Mouse (Mus musculus): Measurements from ENCODE around the gene Hist2h2aa1.
"Not testable (repeated sequence)": the region's sequence is repeated elsewhere in the genome, so short reads cannot be mapped to it uniquely, and the experiment has no call there.

Gene Hist2h2aa1

GRCm38 (mm10) chr3:96245003-96245886 is at the start of gene Hist2h2aa1:
Hist2h2aa1 (plus strand) TSS chr3:96245497.
- not testable (repeated sequence) for DNase-seq (ENCODE audit: low read depth)

DNA sequence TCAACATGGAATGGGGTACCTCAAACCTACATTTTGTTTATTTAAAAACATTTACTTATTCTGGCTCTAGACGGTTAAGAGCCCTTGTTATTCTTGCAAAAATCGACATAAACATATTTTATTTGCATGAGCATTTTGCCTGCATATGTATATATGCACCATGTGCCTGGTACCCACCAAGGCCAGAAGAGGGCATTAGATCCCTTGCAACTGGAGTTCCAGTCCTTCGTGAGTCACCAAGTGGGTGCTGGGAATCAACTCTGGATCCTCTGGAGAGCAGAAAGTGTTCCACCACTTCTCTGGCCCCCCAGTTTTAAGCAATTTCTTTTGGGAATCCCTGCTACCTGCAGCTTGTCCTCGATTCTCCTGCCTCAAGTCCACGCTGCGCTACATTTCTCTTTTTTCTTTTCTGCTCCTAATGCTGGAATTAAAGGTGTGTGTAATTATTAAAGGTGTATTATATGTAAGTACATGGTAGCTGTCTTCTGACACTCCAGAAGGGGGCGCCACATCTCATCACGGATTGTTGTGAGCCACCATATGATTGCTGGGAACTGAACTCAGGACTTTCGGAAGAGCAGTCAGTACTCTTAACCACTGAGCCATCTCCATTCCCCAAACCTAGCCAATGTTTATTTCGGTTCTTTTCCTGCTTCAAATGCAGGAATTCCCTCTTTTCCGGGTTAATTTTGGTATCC is 49.5 kb upstream of the Hist2h2aa1 start:
- DNase-seq (ENCODE audit: low read depth), result no peak

- no peak for DNase-seq (ENCODE audit: low read depth)
Observed at GRCm38 (mm10) chr3:96196437-96197128, 48.7 kb upstream of the Hist2h2aa1 start.

- peak; percentile 67 for DNase-seq (ENCODE audit: low read depth)
Observed at GRCm38 (mm10) chr3:96197129-96197749, 48.1 kb upstream of the Hist2h2aa1 start.

DNA sequence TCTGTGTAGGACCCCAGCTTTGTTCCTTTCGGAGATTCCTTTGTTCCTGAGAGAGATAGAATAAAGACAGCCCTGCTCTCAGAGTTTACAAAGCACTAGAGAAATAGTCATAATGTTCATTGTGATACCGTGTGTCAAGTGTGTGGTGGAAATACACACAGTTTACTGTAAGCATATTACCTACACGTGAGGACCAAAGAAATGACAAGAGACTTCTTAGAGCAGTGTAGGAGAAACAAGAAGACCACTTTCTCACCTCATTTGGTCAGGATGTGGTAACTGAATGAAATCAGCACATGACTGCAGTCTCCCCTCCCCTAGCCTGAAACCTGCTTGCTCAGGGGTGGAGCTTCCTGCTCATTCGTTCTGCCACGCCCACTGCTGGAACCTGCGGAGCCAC is 47.1 kb upstream of the Hist2h2aa1 start:
- no peak for DNase-seq (ENCODE audit: low read depth)

DNA sequence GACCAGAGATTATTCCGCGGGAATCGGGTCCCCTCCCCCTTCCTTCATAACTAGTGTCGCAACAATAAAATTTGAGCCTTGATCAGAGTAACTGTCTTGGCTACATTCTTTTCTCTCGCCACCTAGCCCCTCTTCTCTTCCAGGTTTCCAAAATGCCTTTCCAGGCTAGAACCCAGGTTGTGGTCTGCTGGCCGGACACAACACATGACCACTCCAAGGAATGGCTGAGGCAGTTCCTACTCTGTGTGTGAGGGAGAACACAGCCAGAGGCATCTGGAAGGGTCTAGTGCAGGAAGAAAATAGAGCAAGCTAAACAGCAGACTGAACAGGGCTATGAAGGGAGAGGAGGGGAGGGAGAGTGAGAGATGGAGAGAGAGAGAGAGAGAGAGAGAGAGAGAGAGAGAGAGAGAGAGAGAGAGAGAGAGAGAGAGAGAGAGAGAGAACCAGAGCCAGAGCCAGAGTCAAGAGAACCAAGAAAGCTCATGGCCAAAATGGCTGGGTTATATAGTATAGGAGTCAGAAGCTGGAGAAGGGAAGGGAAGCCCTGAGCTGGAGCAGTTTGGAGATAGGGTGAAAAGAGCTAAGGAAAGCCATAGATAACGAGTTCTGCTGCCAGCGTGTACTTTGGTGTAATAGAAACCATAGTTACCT is 46.6 kb upstream of the Hist2h2aa1 start:
- DNase-seq (ENCODE audit: low read depth), result not testable (repeated sequence)

- no peak for DNase-seq (ENCODE audit: low read depth)
Observed at GRCm38 (mm10) chr3:96199731-96200130, 45.6 kb upstream of the Hist2h2aa1 start.

- DNase-seq (ENCODE audit: low read depth), result no peak
Observed at GRCm38 (mm10) chr3:96207819-96208218, 37.5 kb upstream of the Hist2h2aa1 start.

DNA sequence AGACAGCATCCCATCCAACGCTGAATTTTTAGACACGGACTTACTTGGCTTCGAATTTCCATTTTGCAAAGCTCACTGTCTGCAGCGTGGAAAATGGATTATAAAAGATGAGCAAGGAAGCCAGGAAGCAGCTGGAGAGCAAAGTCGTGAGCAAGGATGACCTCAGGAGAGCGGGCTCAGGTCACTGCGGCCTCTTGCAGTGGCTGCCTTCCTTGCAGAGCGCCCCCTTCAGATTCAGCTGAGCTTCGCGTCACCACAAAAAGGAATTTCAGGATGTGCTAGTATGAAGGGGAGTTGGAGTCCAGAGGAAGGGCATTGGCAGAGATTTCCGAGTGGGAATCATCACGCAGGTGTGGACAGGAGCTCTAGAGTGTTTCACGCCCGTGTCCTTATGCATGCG is 36.1 kb upstream of the Hist2h2aa1 start:
- no peak for DNase-seq (ENCODE audit: low read depth)

DNA sequence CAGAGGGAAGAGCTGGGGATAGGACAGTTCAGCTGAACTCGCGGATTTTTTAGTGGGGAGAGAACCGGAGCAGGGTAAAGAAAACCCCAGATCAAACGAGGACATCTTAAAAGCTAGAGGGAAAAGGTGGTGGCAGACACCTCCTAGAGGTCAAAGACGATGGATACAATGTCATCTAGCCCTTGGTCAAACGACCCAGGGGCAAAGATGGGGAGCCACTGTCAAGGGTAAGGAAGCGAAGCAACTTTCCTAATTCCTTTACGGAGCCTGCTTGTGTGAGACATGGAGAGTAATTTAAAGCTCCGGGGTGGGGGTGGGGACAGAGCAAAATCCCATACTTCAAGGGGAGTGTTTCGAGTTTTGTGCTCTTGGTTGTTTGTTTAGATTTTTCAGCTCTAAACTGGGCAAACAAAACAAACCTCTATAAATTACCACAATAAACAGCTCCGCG is 26.1 kb upstream of the Hist2h2aa1 start:
- no peak for DNase-seq (ENCODE audit: low read depth)

DNA sequence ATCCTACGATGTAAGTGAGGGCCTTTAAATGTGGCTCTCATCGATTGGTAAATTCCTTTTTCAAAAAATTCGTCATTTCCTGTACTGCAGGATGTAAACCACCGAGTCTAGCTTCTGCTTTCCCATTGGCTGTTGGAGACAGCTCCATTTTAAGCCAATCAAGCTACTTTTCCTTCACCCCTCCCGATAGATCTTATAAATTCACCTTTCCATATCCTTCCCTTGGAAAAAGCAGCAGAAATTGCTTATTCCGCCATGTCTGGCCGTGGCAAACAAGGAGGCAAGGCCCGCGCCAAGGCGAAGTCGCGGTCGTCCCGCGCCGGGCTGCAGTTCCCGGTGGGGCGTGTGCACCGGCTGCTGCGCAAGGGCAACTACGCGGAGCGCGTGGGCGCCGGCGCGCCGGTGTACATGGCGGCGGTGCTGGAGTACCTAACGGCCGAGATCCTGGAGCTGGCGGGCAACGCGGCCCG is 25.6 kb upstream of the Hist2h2aa1 start, which contains the start of the genes Bola1 and Hist2h2ab:
TSS of gene Bola1 (minus strand) at position 49 of the 470 bp plus-strand sequence.
TSS of gene Hist2h2ab (plus strand) at position 205 of the 470 bp plus-strand sequence.
- peak; percentile 57 for DNase-seq (ENCODE audit: low read depth)

GRCm38 (mm10) chr3:96220131-96220764 is 25.0 kb upstream of the Hist2h2aa1 start:
- not testable (repeated sequence) for DNase-seq (ENCODE audit: low read depth)

GRCm38 (mm10) chr3:96220765-96221639 is 24.3 kb upstream of the Hist2h2aa1 start, which contains the start of the genes Hist2h2ac and Hist2h2be:
Hist2h2ac (minus strand) TSS chr3:96220880.
Hist2h2be (plus strand) TSS chr3:96221119.
- peak; percentile 96 for DNase-seq (ENCODE audit: low read depth)

GRCm38 (mm10) chr3:96221640-96222038 is 23.7 kb upstream of the Hist2h2aa1 start:
- DNase-seq (ENCODE audit: low read depth), result no peak

- no peak for DNase-seq (ENCODE audit: low read depth)
Observed at GRCm38 (mm10) chr3:96222774-96223173, 22.5 kb upstream of the Hist2h2aa1 start.

DNA sequence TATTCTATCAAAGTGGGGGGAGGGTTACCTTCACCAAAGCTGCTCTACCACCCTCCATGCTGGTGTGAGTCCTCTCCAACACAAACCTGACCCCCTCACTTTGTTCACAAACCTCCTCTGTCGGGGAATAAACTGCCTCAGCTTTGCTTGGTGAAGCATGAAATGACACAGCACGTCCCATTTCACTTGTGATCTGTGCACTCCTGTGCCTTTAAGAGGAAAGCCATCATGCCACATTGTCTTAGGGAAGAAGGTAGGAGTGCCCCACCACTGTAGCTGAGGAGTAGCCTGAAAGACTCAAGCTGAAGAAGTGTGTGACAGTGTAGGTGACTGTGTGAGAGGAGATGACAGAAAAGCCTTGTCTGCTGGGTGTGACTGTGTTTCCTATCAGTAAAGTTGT is 19.9 kb upstream of the Hist2h2aa1 start:
- DNase-seq (ENCODE audit: low read depth), result no peak

DNA sequence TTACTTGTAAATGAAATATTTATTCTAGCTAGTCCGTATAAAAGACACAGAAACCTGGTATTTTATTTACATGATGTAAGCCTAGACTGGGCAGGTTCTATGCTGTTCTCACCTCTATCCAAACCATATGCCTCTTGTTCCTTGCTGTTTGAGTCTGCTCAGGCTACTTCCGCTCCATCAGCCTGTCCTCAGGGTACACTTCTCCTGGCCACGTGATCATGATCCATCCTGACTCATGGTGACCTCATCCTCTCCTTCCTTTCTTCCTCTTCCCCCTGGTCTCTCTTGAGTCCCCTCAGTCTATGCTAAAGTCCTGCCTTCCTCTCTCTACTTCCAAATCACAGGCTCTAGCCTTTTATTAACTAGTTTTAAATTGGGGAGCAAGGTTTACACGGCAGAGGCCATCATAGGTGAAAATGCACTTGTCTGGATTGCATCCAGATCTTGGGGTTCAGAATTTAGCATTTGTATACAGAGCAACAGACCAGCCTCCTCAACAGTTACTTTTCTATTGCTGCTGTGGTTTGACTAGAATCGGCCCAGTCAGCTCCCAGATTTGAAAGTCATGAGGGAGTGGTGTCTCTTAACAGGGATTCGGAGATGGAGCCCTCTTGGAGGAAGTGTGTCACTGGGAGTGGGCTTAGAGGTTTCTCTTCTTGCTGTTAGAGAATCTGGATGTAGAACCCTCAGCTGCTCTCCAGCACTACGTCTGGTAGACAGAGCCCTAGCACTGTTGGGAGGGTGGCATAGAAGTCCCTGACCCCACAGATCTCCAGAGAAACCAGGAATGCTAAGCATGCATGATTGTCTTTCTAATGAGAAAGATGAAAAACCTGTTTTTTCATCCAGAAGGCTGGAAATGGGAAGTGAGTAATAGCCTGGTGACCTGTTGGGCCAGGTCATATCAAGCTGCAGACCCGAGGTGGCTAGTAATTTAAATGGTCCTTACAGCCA is 18.3 kb upstream of the Hist2h2aa1 start:
- DNase-seq (ENCODE audit: low read depth), result no peak

DNA sequence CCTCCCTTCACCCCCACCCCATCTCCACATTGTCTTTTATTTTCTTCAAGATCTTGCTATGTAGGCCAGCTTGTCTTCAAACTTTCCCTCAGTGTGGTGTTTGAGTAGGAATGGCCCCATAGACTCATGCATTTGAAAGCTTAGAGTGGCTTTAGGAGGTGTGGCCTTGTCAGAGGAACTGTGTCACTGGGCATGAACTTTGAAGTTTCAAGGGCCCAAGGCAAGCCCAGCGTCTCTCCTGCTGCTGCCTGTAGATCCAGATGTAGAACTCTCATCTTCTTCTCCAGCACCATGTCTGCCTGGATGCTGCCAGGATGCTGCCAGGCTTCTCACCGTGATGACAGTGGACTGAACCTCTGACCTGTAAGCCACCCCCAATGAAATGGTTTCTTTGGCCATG is 16.5 kb upstream of the Hist2h2aa1 start:
- no peak for DNase-seq (ENCODE audit: low read depth)

All from c-Kit-positive CD71-negative TER-119-negative erythroid progenitor cells, embryonic 14.5 days (primary cell).